Comparison of ENCODE assay signal across 43 mouse cellular contexts in genomic region chr5:76369215-76369840, GRCm38 (mm10). TPM values are rescaled to one million over a fixed set of nuclear protein-coding genes. Genes with fewer than 3 reads are reported as not detected.
DNase-seq lines count a peak whose midpoint lies in the region; TF ChIP-seq lines count a peak whose summit lies in the region.
"Had no signal": no experiment of that assay in that cellular context is flagged by ENCODE, and none has a peak within 500 bp of the region (broad histone marks: within the 10 kb centered on the region; RNA-seq: fewer than 3 reads in every experiment).

No protein-coding gene starts in this region.

- DNase-seq in 3134 (ENCODE audit: extremely low read depth, insufficient read length, low spot score) (peak; percentile 3), WW6 (ENCODE audit: low read depth, low spot score) (peak; percentile 26)
- peak; percentile 10 for DNase-seq in adrenal gland, postnatal 25 days
- DNase-seq in embryo, embryonic 10 days (ENCODE audit: low spot score) = no peak
- no peak for DNase-seq in lung, adult 18-20 months
- no peak for DNase-seq in cerebellum, adult 2 months
- DNase-seq in right cerebral cortex, postnatal 4 days = no peak
- DNase-seq: B cell, adult 2 months; cerebellum, adult 8-10 months; cerebellum, postnatal 36 days; forebrain, postnatal 0 days; gastrocnemius, postnatal 10 days; heart, postnatal 36 days; kidney, adult 2 months; kidney, postnatal 36 days; lung, postnatal 36 days; thymus, adult 18-20 months; thymus, postnatal 25 days had no signal

- H3K4me1 ChIP-seq in E14TG2a.4 (replicated peaks; ENCODE audit: low read depth, low read length) = peaks cover 50% of the 10 kb centered on the region
- no peaks in the 10 kb centered on the region for H3K4me1 ChIP-seq in cerebellum, adult 2 months (ENCODE audit: control insufficient read depth, insufficient read depth, low read length)
- H3K4me1 ChIP-seq: embryonic facial prominence, embryonic 13.5 days; hindbrain, embryonic 12.5 days; intestine, embryonic 15.5 days; megakaryocyte, embryonic 14.5 days; midbrain, embryonic 12.5 days; neural tube, embryonic 12.5 days had no signal

- peak overlapping the region; percentile 49 for H3K4me3 ChIP-seq in E14TG2a.4 (replicated peaks; ENCODE audit: low read length)
- H3K4me3 ChIP-seq in cerebellum, adult 2 months (replicated peaks; ENCODE audit: insufficient read depth, low read depth, low read length) = no peak overlapping the region
- H3K4me3 ChIP-seq: embryonic facial prominence, embryonic 13.5 days; erythroblast, embryonic 14.5 days; hindbrain, embryonic 12.5 days; intestine, embryonic 15.5 days; layer of hippocampus, adult 2 months; limb, embryonic 13.5 days; megakaryocyte, embryonic 14.5 days; midbrain, embryonic 12.5 days; myocyte; neural tube, embryonic 12.5 days had no signal

- TF ChIP-seq POLR2A in cerebellum, adult 2 months (IDR thresholded peaks at IDR 0.05; ENCODE audit: borderline replicate concordance, insufficient read depth, low read length) = no peak

- TF ChIP-seq CTCF in E14TG2a.4 (conservative IDR thresholded peaks at IDR 0.05; ENCODE audit: low read length) = no peak
- no peak for TF ChIP-seq CTCF in cerebellum, adult 2 months (IDR thresholded peaks at IDR 0.05; ENCODE audit: borderline replicate concordance, insufficient read depth, low read depth, low read length)

- no peaks in the 10 kb centered on the region for H3K9me3 ChIP-seq in E14TG2a.4 (ENCODE audit: low read length)
- H3K9me3 ChIP-seq: embryonic facial prominence, embryonic 13.5 days; hindbrain, embryonic 12.5 days; intestine, embryonic 15.5 days; limb, embryonic 13.5 days; megakaryocyte, embryonic 14.5 days; midbrain, embryonic 12.5 days; neural tube, embryonic 12.5 days had no signal

- no peaks in the 10 kb centered on the region for H3K36me3 ChIP-seq in E14TG2a.4 (ENCODE audit: insufficient read depth, low read length)
- H3K36me3 ChIP-seq: embryonic facial prominence, embryonic 13.5 days; hindbrain, embryonic 12.5 days; intestine, embryonic 15.5 days; limb, embryonic 13.5 days; midbrain, embryonic 12.5 days; neural tube, embryonic 12.5 days had no signal

- no peak overlapping the region for H3K27ac ChIP-seq in cerebellum, adult 2 months (ENCODE audit: insufficient read depth, low read length)
- H3K27ac ChIP-seq: embryonic facial prominence, embryonic 13.5 days; hindbrain, embryonic 12.5 days; hindbrain, postnatal 0 days; intestine, embryonic 15.5 days; layer of hippocampus, adult 2 months; limb, embryonic 13.5 days; midbrain, embryonic 12.5 days; neural tube, embryonic 12.5 days had no signal

- WGBS in cerebellum, adult 2 months = 77% methylated on average over 8 of the region's 8 CpGs

- H3K27me3 ChIP-seq in E14TG2a.4 (ENCODE audit: insufficient read depth, low read length) = peaks cover 3% of the 10 kb centered on the region; the same call in 1 of the 2 replicates
- H3K27me3 ChIP-seq in cerebellum, adult 2 months (ENCODE audit: control insufficient read depth, insufficient read depth, low read length) = no peaks in the 10 kb centered on the region; the same call in 1 of the 2 replicates

RNA-seq across cellular contexts. Expression of gene Nmu, which starts 5.7 kb away (rescaled TPM):
- total RNA-seq in adrenal gland, postnatal 25 days (2021) = not detected in 2 replicates
- 0.27 TPM in 1 of 2 replicates, not detected in the other for polyA plus RNA-seq in cerebellum, adult 2 months (2012; rRNA removed)
- total RNA-seq: forebrain, postnatal 0 days; gastrocnemius, postnatal 10 days; granulocyte monocyte progenitor cell, adult 5-6 weeks; heart, postnatal 36 days; hindbrain, postnatal 0 days; layer of hippocampus, adult 2 months; layer of hippocampus, postnatal 14 days; left cerebral cortex, adult 8-10 months; left cerebral cortex, postnatal 36 days; midbrain, postnatal 0 days had no signal
- polyA plus RNA-seq: erythroblast, embryonic 14.5 days; forebrain, embryonic 11.5 days; heart, embryonic 11.5 days; heart, embryonic 16.5 days; kidney, adult 2 months; kidney, embryonic 16.5 days; liver, embryonic 11.5 days; liver, embryonic 16.5 days; midbrain, embryonic 12.5 days; myocyte; stomach, embryonic 14.5 days had no signal

RNA-seq across cellular contexts. Expression of gene Pdcl2, which starts 38.4 kb away (rescaled TPM):
- total RNA-seq in adrenal gland, postnatal 25 days (2021) = not detected in 2 replicates
- polyA plus RNA-seq in cerebellum, adult 2 months (2012; rRNA removed) = not detected in 2 replicates
- total RNA-seq: forebrain, postnatal 0 days; gastrocnemius, postnatal 10 days; granulocyte monocyte progenitor cell, adult 5-6 weeks; heart, postnatal 36 days; hindbrain, postnatal 0 days; layer of hippocampus, adult 2 months; layer of hippocampus, postnatal 14 days; left cerebral cortex, adult 8-10 months; left cerebral cortex, postnatal 36 days; midbrain, postnatal 0 days had no signal
- polyA plus RNA-seq: embryonic facial prominence, embryonic 13.5 days; erythroblast, embryonic 14.5 days; forebrain, embryonic 11.5 days; forebrain, postnatal 0 days; heart, embryonic 11.5 days; heart, embryonic 16.5 days; hindbrain, embryonic 12.5 days; hindbrain, postnatal 0 days; intestine, embryonic 15.5 days; kidney, embryonic 16.5 days; limb, embryonic 13.5 days; liver, embryonic 11.5 days; liver, embryonic 16.5 days; lung, embryonic 16.5 days; midbrain, embryonic 12.5 days; midbrain, postnatal 0 days; myocyte; neural tube, embryonic 12.5 days; stomach, embryonic 14.5 days had no signal

Comparison
In these comparisons a context has a peak if more than half of its experiments do, and no peak if none do; other contexts are left out.
1. DNase-seq: peak in 3134 (single experiment), WW6 (single experiment) and adrenal gland, postnatal 25 days (single experiment); none in embryo, embryonic 10 days (single experiment), lung, adult 18-20 months (0 of 2), cerebellum, adult 2 months (0 of 2) and right cerebral cortex, postnatal 4 days (single experiment).